Mouse (Mus musculus) A20 (cell line): ENCODE data around the gene Sh3bgrl2.

Source experiments
- DNase-seq: peaks from one replicate; pipeline ENCODE4 v3.0.0-alpha.2; 2011; ENCODE audit warnings: low read depth, low spot score

Gene Sh3bgrl2

GRCm38 (mm10) chr9:83679626-83680025 lies 131.5 kb downstream of the Sh3bgrl2 start:
- DNase-seq: no peak

- peak; percentile 66 for DNase-seq
Observed at GRCm38 (mm10) chr9:83681661-83682655, 133.8 kb downstream of the Sh3bgrl2 start.

GRCm38 (mm10) chr9:83686511-83687100 lies 138.5 kb downstream of the Sh3bgrl2 start:
- DNase-seq: no peak

- DNase-seq: no peak
Observed at GRCm38 (mm10) chr9:83687904-83688303, 139.8 kb downstream of the Sh3bgrl2 start.
